Mouse (Mus musculus) ES-Bruce4 (cell line): ENCODE measurements around the gene Zdhhc16.

Experiments
- CTCF ChIP-seq: IDR thresholded peaks from one replicate; pipeline ENCODE4 v1.8.1; 2011; ENCODE audit warnings: low read depth, low read length
- EP300 ChIP-seq: IDR thresholded peaks from 2 replicates; pipeline ENCODE4 v1.6.1; 2011; ENCODE audit warnings: low read depth, low read length; ENCODE audit not compliant: insufficient read depth
- POLR2A ChIP-seq: IDR thresholded peaks from one replicate; pipeline ENCODE4 v1.8.1; 2011; ENCODE audit warnings: low read length; ENCODE audit not compliant: insufficient read depth

DNA sequence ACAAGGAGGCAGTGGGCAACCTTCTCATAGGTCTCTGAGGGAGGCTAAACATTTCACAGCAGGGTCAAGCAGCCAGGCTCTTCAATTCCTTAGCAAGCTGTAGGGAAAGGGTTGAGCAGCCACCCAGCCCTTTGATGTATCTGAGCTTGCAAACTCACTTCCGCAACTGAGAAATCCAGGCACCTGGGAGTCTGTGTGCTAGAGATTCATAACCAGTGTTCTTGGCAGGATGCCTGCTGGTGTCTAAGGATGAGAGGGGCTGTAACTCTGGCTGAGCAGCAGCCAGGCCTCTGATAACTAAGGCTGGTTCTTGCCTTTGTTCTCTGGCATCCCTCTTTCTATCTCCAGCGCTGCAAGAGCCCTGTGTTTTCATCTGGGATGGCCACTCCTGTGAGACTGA, 31.6 kb upstream of the Zdhhc16 start:
- no peak for TF ChIP-seq CTCF
- no peak for TF ChIP-seq EP300
- TF ChIP-seq POLR2A: no peak
